Mouse (Mus musculus): ENCODE results near the gene Phykpl. TPM values are rescaled to one million over a fixed set of nuclear protein-coding genes. Genes with fewer than 3 reads are reported as not detected.
"Not testable (repeated sequence)": the region's sequence is repeated elsewhere in the genome, so short reads cannot be mapped to it uniquely, and the experiment has no call there.

The Phykpl gene
- total and polyA plus RNA-seq, 2 experiments from 2014 or later, result 5.6 to 8.4 TPM

GRCm38 (mm10) chr11:51605602-51606446 is 21.3 kb downstream of the Phykpl start:
- H3K4me1 ChIP-seq (ENCODE audit: insufficient read depth), result 0 out of 2 replicates have a peak, but pooled peaks cover 10% of the 10 kb centered on the region

GRCm38 (mm10) chr11:51606447-51607095 is 22.0 kb downstream of the Phykpl start, which contains the start of gene Hnrnpab:
Hnrnpab (minus strand) TSS chr11:51606847.
- Histone ChIP-seq H3K4me1 (ENCODE audit: insufficient read depth) (0 out of 2 replicates have a peak, but pooled peaks cover 10% of the 10 kb centered on the region), H3K27me3 (ENCODE audit: insufficient read depth, low read length) (no peaks in the 10 kb centered on the region), H3K4me2 (ENCODE audit: low read depth) (peak within 1 kb of the TSS; percentile 77), H3K9me3 (ENCODE audit: low read length) (no peaks in the 10 kb centered on the region), H3K4me3 (ENCODE audit: low read depth, low read length) (peak within 1 kb of the TSS; percentile 96), H3K36me3 (ENCODE audit: insufficient read depth) (peaks cover 32% of the 10 kb centered on the region), H3K27ac (ENCODE audit: low read depth, low read length) (peak within 1 kb of the TSS; percentile 96), H3K9ac (peak within 1 kb of the TSS; percentile 99)
- ATAC-seq (peak; percentile 97), DNase-seq (peak; percentile 99)
- TF ChIP-seq CTCF (IDR thresholded peaks at IDR 0.05; ENCODE audit: low read depth), result no peak
- WGBS, result 4% methylated on average over 91 of the region's 91 CpGs

More at GRCm38 (mm10) chr11:51605602-51606446, 21.3 kb downstream of the Phykpl start:
- 1% methylated on average over 75 of the region's 81 CpGs for WGBS
- peak overlapping the region; percentile 77 for H3K4me2 ChIP-seq (ENCODE audit: low read depth)
- DNase-seq (peak; percentile 85), ATAC-seq (peak; percentile 49)
- H3K9me3 ChIP-seq (ENCODE audit: low read length), result no peaks in the 10 kb centered on the region
- H3K27me3 ChIP-seq (ENCODE audit: insufficient read depth, low read length), result no peaks in the 10 kb centered on the region
- peaks cover 40% of the 10 kb centered on the region for H3K36me3 ChIP-seq (ENCODE audit: insufficient read depth)
- no peak for TF ChIP-seq CTCF (IDR thresholded peaks at IDR 0.05; ENCODE audit: low read depth)
- H3K4me3 ChIP-seq (ENCODE audit: low read depth, low read length), result peak overlapping the region; percentile 96
- peak overlapping the region; percentile 96 for H3K27ac ChIP-seq (ENCODE audit: low read depth, low read length)
- H3K9ac ChIP-seq, result peak overlapping the region; percentile 99

- Histone ChIP-seq H3K4me1 (ENCODE audit: insufficient read depth) (0 out of 2 replicates have a peak, but pooled peaks cover 10% of the 10 kb centered on the region), H3K27me3 (ENCODE audit: insufficient read depth, low read length) (no peaks in the 10 kb centered on the region), H3K36me3 (ENCODE audit: insufficient read depth) (peaks cover 26% of the 10 kb centered on the region), H3K9me3 (ENCODE audit: low read length) (no peaks in the 10 kb centered on the region), H3K27ac (ENCODE audit: low read depth, low read length) (peak overlapping the region; percentile 96), H3K4me2 (ENCODE audit: low read depth) (peak overlapping the region; percentile 71), H3K9ac (peak overlapping the region; percentile 99), H3K4me3 (ENCODE audit: low read depth, low read length) (peak overlapping the region; percentile 96)
- ATAC-seq (peak; percentile 37), DNase-seq (no peak)
- WGBS, result 8% methylated on average over 15 of the region's 15 CpGs
- TF ChIP-seq CTCF (IDR thresholded peaks at IDR 0.05; ENCODE audit: low read depth), result no peak
Measured at GRCm38 (mm10) chr11:51607096-51607738, 22.7 kb downstream of the Phykpl start.

GRCm38 (mm10) chr11:51609266-51609909 is 24.8 kb downstream of the Phykpl start:
- H3K9ac ChIP-seq, result no peak overlapping the region
- H3K4me2 ChIP-seq (ENCODE audit: low read depth), result no peak overlapping the region
- no peak for TF ChIP-seq CTCF (IDR thresholded peaks at IDR 0.05; ENCODE audit: low read depth)
- H3K27me3 ChIP-seq (ENCODE audit: insufficient read depth, low read length), result no peaks in the 10 kb centered on the region
- no peaks in the 10 kb centered on the region for H3K9me3 ChIP-seq (ENCODE audit: low read length)
- peaks cover 5% of the 10 kb centered on the region; the same call in 1 of the 2 replicates for H3K36me3 ChIP-seq (ENCODE audit: insufficient read depth)
- H3K4me1 ChIP-seq (ENCODE audit: insufficient read depth), result 0 out of 2 replicates have a peak, but pooled peaks cover 10% of the 10 kb centered on the region
- ATAC-seq (no peak), DNase-seq (no peak)
- H3K27ac ChIP-seq (ENCODE audit: low read depth, low read length), result no peak overlapping the region
- no peak overlapping the region for H3K4me3 ChIP-seq (ENCODE audit: low read depth, low read length)
- WGBS, result 77% methylated on average over 3 of the region's 3 CpGs

GRCm38 (mm10) chr11:51609940-51610339 is 25.4 kb downstream of the Phykpl start:
- WGBS, result 90% methylated on average over 5 of the region's 5 CpGs
- H3K9me3 ChIP-seq (ENCODE audit: low read length); H3K27ac ChIP-seq (ENCODE audit: low read depth, low read length); H3K9ac ChIP-seq; H3K27me3 ChIP-seq (ENCODE audit: insufficient read depth, low read length); DNase-seq; ATAC-seq; H3K36me3 ChIP-seq (ENCODE audit: insufficient read depth); H3K4me3 ChIP-seq (ENCODE audit: low read depth, low read length); H3K4me2 ChIP-seq (ENCODE audit: low read depth); H3K4me1 ChIP-seq (ENCODE audit: insufficient read depth): not testable (repeated sequence)

- Histone ChIP-seq H3K9ac (no peak overlapping the region), H3K36me3 (ENCODE audit: insufficient read depth) (no peaks in the 10 kb centered on the region), H3K27me3 (ENCODE audit: insufficient read depth, low read length) (no peaks in the 10 kb centered on the region), H3K9me3 (ENCODE audit: low read length) (no peaks in the 10 kb centered on the region), H3K4me1 (ENCODE audit: insufficient read depth) (0 out of 2 replicates have a peak, but pooled peaks cover 3% of the 10 kb centered on the region), H3K4me2 (ENCODE audit: low read depth) (no peak overlapping the region), H3K27ac (ENCODE audit: low read depth, low read length) (no peak overlapping the region), H3K4me3 (ENCODE audit: low read depth, low read length) (no peak overlapping the region)
- ATAC-seq (no peak), DNase-seq (no peak)
- 80% methylated on average over 8 of the region's 8 CpGs for WGBS
- peak; percentile 12; the same call in 1 of the 2 replicates for TF ChIP-seq CTCF (IDR thresholded peaks at IDR 0.05; ENCODE audit: low read depth)
Measured at GRCm38 (mm10) chr11:51614256-51614655, 29.7 kb downstream of the Phykpl start.
